Mouse (Mus musculus) testis, adult 2 months (tissue): ENCODE data around the gene Pld2. TPM values are rescaled to one million over a fixed set of nuclear protein-coding genes. Genes with fewer than 3 reads are reported as not detected.
A peak's percentile ranks its signal among the peaks of the same experiment; 100 is the strongest.
"Not testable (repeated sequence)": the region's sequence is repeated elsewhere in the genome, so short reads cannot be mapped to it uniquely, and the experiment has no call there.

ENCODE experiments used
- H3K27ac ChIP-seq: fragments of 200-500 bp; 2 replicates; pipeline ENCODE4 v1.5.1; 2012; ENCODE audit warnings: low read depth, low read length; ENCODE audit not compliant: control insufficient read depth, insufficient read depth
- H3K27me3 ChIP-seq: fragments of 200-500 bp; 2 replicates; pipeline ENCODE4 v1.6.1; 2012; ENCODE audit warnings: mild to moderate bottlenecking, low read length, moderate library complexity; ENCODE audit not compliant: control insufficient read depth, insufficient read depth
- H3K36me3 ChIP-seq: fragments of 200-500 bp; 2 replicates; pipeline ENCODE4 v1.6.1; 2012; ENCODE audit warnings: mild to moderate bottlenecking, low read length; ENCODE audit not compliant: control insufficient read depth, insufficient read depth
- H3K4me1 ChIP-seq: fragments of 200-500 bp; 2 replicates; pipeline ENCODE4 v1.6.1; 2012; ENCODE audit warnings: low read length; ENCODE audit not compliant: control insufficient read depth, insufficient read depth
- H3K4me3 ChIP-seq: fragments of 200-500 bp; 2 replicates; pipeline ENCODE4 v1.5.1; 2012; ENCODE audit warnings: low read depth, mild to moderate bottlenecking, low read length, moderate library complexity, mixed read lengths; ENCODE audit not compliant: control insufficient read depth
- CTCF ChIP-seq: fragments of 200-500 bp; IDR thresholded peaks from 2 replicates; pipeline ENCODE4 v1.5.1; 2012; ENCODE audit warnings: low read depth, mild to moderate bottlenecking, inconsistent platforms, low read length, moderate library complexity; ENCODE audit not compliant: control insufficient read depth, insufficient read depth, insufficient replicate concordance
- POLR2A ChIP-seq: fragments of 200-500 bp; IDR thresholded peaks from 2 replicates; pipeline ENCODE4 v1.6.1; 2012; ENCODE audit warnings: low read depth, mild to moderate bottlenecking, inconsistent platforms, low read length, moderate library complexity; ENCODE audit not compliant: control insufficient read depth
- polyA plus RNA-seq: library from polyadenylated mRNA; depleted of rRNA; stranded (reverse); fragments of >200 nt; gene quantifications from 2 replicates; pipeline ENCODE4 v1.2.3, GENCODE M21; 2012

Pld2 gene
- polyA plus RNA-seq, 1 experiment, result 1.2 TPM

GRCm38 (mm10) chr11:70518436-70518835 is 21.4 kb upstream of the Pld2 start:
- peaks cover 10% of the 10 kb centered on the region for H3K4me1 ChIP-seq
- no peak overlapping the region for H3K4me3 ChIP-seq
- TF ChIP-seq POLR2A (no peak), CTCF (no peak)

DNA sequence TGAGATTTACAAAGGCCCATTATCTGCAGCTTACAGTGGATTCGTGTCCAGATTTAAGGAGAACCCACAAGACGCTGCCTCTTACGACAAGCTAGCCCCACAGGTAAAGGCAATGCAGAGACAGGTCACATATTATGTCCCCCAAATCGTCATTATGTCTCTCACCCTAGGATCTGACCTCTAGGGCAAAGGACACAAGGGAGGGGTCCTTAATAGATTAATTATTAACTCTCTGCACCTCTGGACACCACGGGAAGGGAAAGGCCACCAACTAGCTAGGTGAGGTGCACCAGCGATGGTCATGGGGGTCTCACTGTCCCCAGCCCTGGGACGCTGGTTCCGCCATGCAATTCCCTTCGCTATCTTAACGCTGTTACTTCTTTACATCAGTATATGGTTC is 20.9 kb upstream of the Pld2 start, which contains the start of gene Gltpd2:
Gene Gltpd2 (plus strand): TSS at position 274 of the 400 bp plus-strand sequence.
- TF ChIP-seq CTCF (no peak), POLR2A (no peak)
- Histone ChIP-seq H3K27ac (no peak within 1 kb of the TSS), H3K4me3 (peak within 1 kb of the TSS; percentile 62), H3K36me3 (no peaks in the 10 kb centered on the region), H3K4me1 (peaks cover 10% of the 10 kb centered on the region), H3K27me3 (no peaks in the 10 kb centered on the region)

More at GRCm38 (mm10) chr11:70518436-70518835, 21.4 kb upstream of the Pld2 start:
- Histone ChIP-seq H3K36me3 (no peaks in the 10 kb centered on the region), H3K27ac (no peak overlapping the region), H3K27me3 (no peaks in the 10 kb centered on the region)

DNA sequence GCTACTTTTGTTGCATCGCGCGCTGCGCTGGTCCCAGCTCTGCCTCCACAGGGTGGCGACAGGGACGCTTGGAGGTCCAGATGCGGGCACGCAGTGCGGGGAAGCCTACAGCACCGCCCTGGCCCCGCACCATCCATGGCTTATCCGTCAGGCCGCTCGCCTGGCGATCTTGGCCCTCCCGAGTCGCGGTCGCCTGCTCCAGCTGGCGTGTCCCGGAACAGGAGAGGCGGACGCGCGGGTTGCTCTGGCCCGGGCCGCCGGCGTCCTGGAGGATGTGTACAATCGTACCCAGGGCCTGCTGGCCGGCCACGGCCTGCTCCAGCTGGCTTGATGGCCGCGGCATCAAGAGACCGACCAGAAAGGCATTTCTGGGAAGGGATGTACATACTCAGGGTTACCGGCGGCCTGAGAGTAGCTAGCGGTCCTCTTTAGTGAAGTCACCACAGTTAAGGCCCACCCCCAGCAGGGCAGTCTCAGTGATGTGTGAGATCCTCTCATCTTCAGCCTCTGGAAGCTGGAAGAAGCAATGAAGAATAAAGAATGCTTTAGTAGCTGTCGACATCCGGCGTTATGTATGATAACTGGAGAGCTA is 19.6 kb upstream of the Pld2 start:
- Histone ChIP-seq H3K4me3 (peak overlapping the region; percentile 62), H3K27ac (no peak overlapping the region), H3K4me1 (peaks cover 10% of the 10 kb centered on the region), H3K27me3 (no peaks in the 10 kb centered on the region), H3K36me3 (no peaks in the 10 kb centered on the region)
- no peak for TF ChIP-seq CTCF
- TF ChIP-seq POLR2A, result no peak

GRCm38 (mm10) chr11:70523306-70523989 is 16.4 kb upstream of the Pld2 start:
- not testable (repeated sequence) for H3K4me3 ChIP-seq, H3K36me3 ChIP-seq, H3K27ac ChIP-seq, H3K27me3 ChIP-seq
- H3K4me1 ChIP-seq, result peaks cover 10% of the 10 kb centered on the region

DNA sequence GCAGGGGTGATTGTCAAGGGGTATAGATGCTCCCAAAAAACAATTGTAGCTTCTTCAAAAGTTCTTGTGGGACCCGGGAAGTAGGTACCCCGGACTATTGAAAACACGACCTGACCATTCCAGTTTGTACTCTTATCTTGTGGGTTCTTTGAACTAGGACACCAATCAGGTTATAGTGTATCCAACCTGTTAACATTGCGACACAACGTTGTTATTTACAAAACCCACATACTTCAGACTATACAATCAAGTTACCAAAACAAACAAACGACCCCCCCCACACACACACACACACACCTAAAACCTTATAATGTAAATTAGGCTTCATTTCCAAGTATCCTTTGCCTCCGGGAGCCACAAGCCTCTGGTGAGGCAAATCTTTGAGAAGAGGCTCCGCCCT is 15.1 kb upstream of the Pld2 start:
- Histone ChIP-seq H3K27ac (no peak overlapping the region), H3K4me1 (peaks cover 9% of the 10 kb centered on the region), H3K36me3 (no peaks in the 10 kb centered on the region), H3K4me3 (peak overlapping the region; percentile 91), H3K27me3 (no peaks in the 10 kb centered on the region)
- TF ChIP-seq CTCF (no peak), POLR2A (no peak)

GRCm38 (mm10) chr11:70525184-70525678 is 14.6 kb upstream of the Pld2 start, which contains the start of gene Psmb6:
TSS of gene Psmb6 (plus strand) at chr11:70525367.
- Histone ChIP-seq H3K36me3 (no peaks in the 10 kb centered on the region), H3K4me3 (peak within 1 kb of the TSS; percentile 91), H3K27ac (peak within 1 kb of the TSS; percentile 68; the same call in 1 of the 2 replicates), H3K27me3 (no peaks in the 10 kb centered on the region), H3K4me1 (peaks cover 7% of the 10 kb centered on the region)
- TF ChIP-seq CTCF (no peak), POLR2A (peak; percentile 86)

- Histone ChIP-seq H3K4me3 (peak overlapping the region; percentile 91), H3K27ac (no peak overlapping the region), H3K4me1 (0 out of 2 replicates have a peak, but pooled peaks cover 2% of the 10 kb centered on the region), H3K36me3 (no peaks in the 10 kb centered on the region), H3K27me3 (no peaks in the 10 kb centered on the region)
- no peak for TF ChIP-seq CTCF
- TF ChIP-seq POLR2A, result no peak
Measured at GRCm38 (mm10) chr11:70525726-70526125, 14.1 kb upstream of the Pld2 start.
